Mouse (Mus musculus) limb, embryonic 13.5 days (tissue): ENCODE measurements around the gene Foxo1. TPM values are rescaled to one million over a fixed set of nuclear protein-coding genes. Genes with fewer than 3 reads are reported as not detected.

Source experiments
- ATAC-seq: fragments of 200-750 bp; cut with Nextera tagmentation; 2 replicates; pipeline ENCODE4 v1.8.0; 2017; ENCODE audit warnings: low read depth, moderate number of reproducible peaks, moderate TSS enrichment; ENCODE audit not compliant: low FRiP score
- H3K27ac ChIP-seq: fragments of 300-500 bp; sonication (generic); 2 replicates; pipeline ENCODE4 v1.5.1; 2015; ENCODE audit warnings: inconsistent platforms, mild to moderate bottlenecking, moderate library complexity
- H3K27me3 ChIP-seq: fragments of 300-500 bp; sonication (generic); 2 replicates; pipeline ENCODE4 v1.6.1; 2015; ENCODE audit warnings: mild to moderate bottlenecking, inconsistent platforms
- H3K36me3 ChIP-seq: fragments of 300-500 bp; sonication (generic); 2 replicates; pipeline ENCODE4 v1.6.1; 2015; ENCODE audit warnings: inconsistent platforms, mild to moderate bottlenecking, moderate library complexity
- H3K4me1 ChIP-seq: fragments of 300-500 bp; sonication (generic); 2 replicates; pipeline ENCODE4 v1.6.1; 2015; ENCODE audit warnings: inconsistent platforms
- H3K4me2 ChIP-seq: fragments of 300-500 bp; sonication (generic); replicated peaks from 2 replicates; pipeline ENCODE4 v1.6.1; 2015; ENCODE audit warnings: inconsistent platforms, mild to moderate bottlenecking, moderate library complexity
- H3K4me3 ChIP-seq: fragments of 300-500 bp; sonication (generic); 2 replicates; pipeline ENCODE4 v1.5.1; 2015; ENCODE audit warnings: moderate library complexity, mild to moderate bottlenecking, inconsistent platforms
- H3K9ac ChIP-seq: fragments of 300-500 bp; sonication (generic); 2 replicates; pipeline ENCODE4 v1.6.1; 2015; ENCODE audit warnings: mild to moderate bottlenecking, inconsistent platforms
- H3K9me3 ChIP-seq: fragments of 300-500 bp; sonication (generic); 2 replicates; pipeline ENCODE4 v1.6.1; 2016; ENCODE audit warnings: inconsistent platforms
- WGBS: fragments of 180-500 bp; shearing (Covaris S2); methylation state at CpG from one replicate; pipeline ENCODE4 v1.1.7; 2015; 5-methylcytosine and 5-hydroxymethylcytosine counted together
- polyA plus RNA-seq: library from polyadenylated mRNA; unstranded; fragments of >200 nt; fragmentation: Nextera tagmentation; extraction: Ambion mirVana; gene quantifications from 2 replicates; pipeline ENCODE4 v1.2.1, GENCODE M21; 2015

The Foxo1 gene
- polyA plus RNA-seq, 1 experiment from 2014 or later, result 5.5 TPM

- H3K27ac ChIP-seq, result no peak overlapping the region
- no peaks in the 10 kb centered on the region for H3K9me3 ChIP-seq
- H3K4me2 ChIP-seq, result no peak overlapping the region
- H3K4me1 ChIP-seq, result peaks cover 21% of the 10 kb centered on the region
- H3K36me3 ChIP-seq, result no peaks in the 10 kb centered on the region
- ATAC-seq, result no peak
- no peak overlapping the region for H3K9ac ChIP-seq
- WGBS, result 81% methylated on average over 13 of the region's 13 CpGs
- no peak overlapping the region for H3K4me3 ChIP-seq
- no peaks in the 10 kb centered on the region for H3K27me3 ChIP-seq
Measured at GRCm38 (mm10) chr3:52327146-52327545, 59.0 kb downstream of the Foxo1 start.

GRCm38 (mm10) chr3:52331709-52332108 lies 63.6 kb downstream of the Foxo1 start:
- Histone ChIP-seq H3K4me3 (no peak overlapping the region), H3K27me3 (no peaks in the 10 kb centered on the region), H3K36me3 (no peaks in the 10 kb centered on the region), H3K4me1 (peaks cover 11% of the 10 kb centered on the region), H3K4me2 (no peak overlapping the region), H3K27ac (no peak overlapping the region), H3K9me3 (no peaks in the 10 kb centered on the region), H3K9ac (no peak overlapping the region)
- no peak for ATAC-seq
- WGBS, result 89% methylated on average over 1 of the region's 1 CpGs

- no peaks in the 10 kb centered on the region for H3K36me3 ChIP-seq
- 53% methylated on average over 4 of the region's 4 CpGs for WGBS
- peaks cover 31% of the 10 kb centered on the region for H3K4me1 ChIP-seq
- no peak overlapping the region for H3K4me2 ChIP-seq
- H3K27me3 ChIP-seq, result no peaks in the 10 kb centered on the region
- H3K9me3 ChIP-seq, result no peaks in the 10 kb centered on the region
- H3K4me3 ChIP-seq, result no peak overlapping the region
- H3K9ac ChIP-seq, result no peak overlapping the region
- no peak overlapping the region for H3K27ac ChIP-seq
- no peak for ATAC-seq
Measured at GRCm38 (mm10) chr3:52338761-52339160, 70.6 kb downstream of the Foxo1 start.

- no peaks in the 10 kb centered on the region for H3K27me3 ChIP-seq
- no peak overlapping the region for H3K4me2 ChIP-seq
- peaks cover 32% of the 10 kb centered on the region for H3K4me1 ChIP-seq
- no peak overlapping the region for H3K9ac ChIP-seq
- H3K36me3 ChIP-seq, result peaks cover 5% of the 10 kb centered on the region
- H3K9me3 ChIP-seq, result no peaks in the 10 kb centered on the region
- 90% methylated on average over 12 of the region's 12 CpGs for WGBS
- no peak overlapping the region for H3K27ac ChIP-seq
- no peak overlapping the region for H3K4me3 ChIP-seq
- ATAC-seq, result no peak
Measured at GRCm38 (mm10) chr3:52340336-52341034, 72.3 kb downstream of the Foxo1 start.

GRCm38 (mm10) chr3:52342226-52342625 lies 74.1 kb downstream of the Foxo1 start:
- H3K27ac ChIP-seq, result no peak overlapping the region
- no peaks in the 10 kb centered on the region for H3K27me3 ChIP-seq
- no peak overlapping the region for H3K4me2 ChIP-seq
- peaks cover 32% of the 10 kb centered on the region for H3K4me1 ChIP-seq
- peaks cover 11% of the 10 kb centered on the region for H3K36me3 ChIP-seq
- H3K9ac ChIP-seq, result 0 out of 2 replicates have a peak overlapping the region, but pooled peaks have one; percentile 19
- no peak for ATAC-seq
- 42% methylated on average over 3 of the region's 3 CpGs for WGBS
- H3K9me3 ChIP-seq, result no peaks in the 10 kb centered on the region
- no peak overlapping the region for H3K4me3 ChIP-seq

- Histone ChIP-seq H3K27ac (0 out of 2 replicates have a peak overlapping the region, but pooled peaks have one; percentile 23), H3K9me3 (no peaks in the 10 kb centered on the region)
Measured at GRCm38 (mm10) chr3:52342801-52343200, 74.7 kb downstream of the Foxo1 start.

GRCm38 (mm10) chr3:52343270-52344070 lies 75.3 kb downstream of the Foxo1 start:
- Histone ChIP-seq H3K36me3 (peaks cover 11% of the 10 kb centered on the region), H3K4me1 (peaks cover 39% of the 10 kb centered on the region), H3K27ac (no peak overlapping the region), H3K27me3 (no peaks in the 10 kb centered on the region), H3K4me2 (no peak overlapping the region), H3K9ac (no peak overlapping the region), H3K9me3 (no peaks in the 10 kb centered on the region), H3K4me3 (no peak overlapping the region)
- ATAC-seq, result no peak
- WGBS, result 78% methylated on average over 6 of the region's 6 CpGs

More at GRCm38 (mm10) chr3:52342801-52343200, 74.7 kb downstream of the Foxo1 start:
- Histone ChIP-seq H3K27me3 (no peaks in the 10 kb centered on the region), H3K9ac (no peak overlapping the region), H3K4me2 (no peak overlapping the region), H3K36me3 (peaks cover 11% of the 10 kb centered on the region), H3K4me1 (peaks cover 32% of the 10 kb centered on the region), H3K4me3 (no peak overlapping the region)
- no peak for ATAC-seq
- WGBS, result 42% methylated on average over 3 of the region's 3 CpGs

- no peaks in the 10 kb centered on the region for H3K27me3 ChIP-seq
- H3K4me3 ChIP-seq, result no peak overlapping the region
- ATAC-seq, result no peak
- H3K4me1 ChIP-seq, result peaks cover 34% of the 10 kb centered on the region
- WGBS, result 96% methylated on average over 11 of the region's 11 CpGs
- peaks cover 11% of the 10 kb centered on the region for H3K36me3 ChIP-seq
- H3K9me3 ChIP-seq, result no peaks in the 10 kb centered on the region
- no peak overlapping the region for H3K27ac ChIP-seq
- H3K4me2 ChIP-seq, result no peak overlapping the region
- no peak overlapping the region for H3K9ac ChIP-seq
Measured at GRCm38 (mm10) chr3:52345881-52346280, 77.7 kb downstream of the Foxo1 start.

GRCm38 (mm10) chr3:52346986-52347710 lies 79.0 kb downstream of the Foxo1 start:
- peaks cover 11% of the 10 kb centered on the region for H3K36me3 ChIP-seq
- no peaks in the 10 kb centered on the region for H3K27me3 ChIP-seq
- H3K9me3 ChIP-seq, result no peaks in the 10 kb centered on the region
- WGBS, result 75% methylated on average over 4 of the region's 4 CpGs
- H3K4me3 ChIP-seq, result no peak overlapping the region
- no peak overlapping the region for H3K27ac ChIP-seq
- no peak for ATAC-seq
- peaks cover 28% of the 10 kb centered on the region for H3K4me1 ChIP-seq
- no peak overlapping the region for H3K4me2 ChIP-seq
- no peak overlapping the region for H3K9ac ChIP-seq

- no peak overlapping the region for H3K4me3 ChIP-seq
- ATAC-seq, result no peak
- 31% methylated on average over 10 of the region's 10 CpGs for WGBS
- no peak overlapping the region for H3K9ac ChIP-seq
- peaks cover 18% of the 10 kb centered on the region for H3K4me1 ChIP-seq
- no peaks in the 10 kb centered on the region for H3K9me3 ChIP-seq
- H3K4me2 ChIP-seq, result no peak overlapping the region
- no peaks in the 10 kb centered on the region for H3K27me3 ChIP-seq
- H3K27ac ChIP-seq, result no peak overlapping the region
- H3K36me3 ChIP-seq, result peaks cover 11% of the 10 kb centered on the region
Measured at GRCm38 (mm10) chr3:52347980-52348622, 80.0 kb downstream of the Foxo1 start.

GRCm38 (mm10) chr3:52350636-52351035 lies 82.5 kb downstream of the Foxo1 start:
- no peak overlapping the region for H3K27ac ChIP-seq
- H3K9ac ChIP-seq, result no peak overlapping the region
- no peaks in the 10 kb centered on the region for H3K9me3 ChIP-seq
- 82% methylated on average over 8 of the region's 8 CpGs for WGBS
- H3K4me1 ChIP-seq, result peaks cover 11% of the 10 kb centered on the region
- no peak for ATAC-seq
- no peaks in the 10 kb centered on the region for H3K27me3 ChIP-seq
- no peak overlapping the region for H3K4me3 ChIP-seq
- no peak overlapping the region for H3K4me2 ChIP-seq
- H3K36me3 ChIP-seq, result peaks cover 4% of the 10 kb centered on the region
